Mouse (Mus musculus): Measurements from ENCODE around the gene Cyp2c55. TPM values are rescaled to one million over a fixed set of nuclear protein-coding genes. Genes with fewer than 3 reads are reported as not detected.

The Cyp2c55 gene
- 0.14 and 0.18 TPM in 2 replicates for polyA plus RNA-seq (2012; rRNA removed)

GRCm38 (mm10) chr19:39006715-39007114, at the start of gene Cyp2c55:
Cyp2c55 (plus strand) TSS chr19:39007019.

GRCm38 (mm10) chr19:39060719-39061118, 53.9 kb downstream of the Cyp2c55 start, which contains the start of gene Cyp2c65:
Cyp2c65 (plus strand) TSS chr19:39061015.

Other genes with a start within 250 kb of the Cyp2c55 start
- 14.1 and 15.2 TPM in 2 replicates for gene Noc3l, start 187.8 kb upstream of the Cyp2c55 start, polyA plus RNA-seq (2012; rRNA removed)
- 9.3 and 10.5 TPM in 2 replicates for gene Tbc1d12, start 170.4 kb upstream of the Cyp2c55 start, polyA plus RNA-seq (2012; rRNA removed)
- 15.9 and 18.9 TPM in 2 replicates for gene Hells, start 76.1 kb upstream of the Cyp2c55 start, polyA plus RNA-seq (2012; rRNA removed)
- gene Cyp2c65, start 54.0 kb downstream of the Cyp2c55 start, polyA plus RNA-seq (2012; rRNA removed) = 0.06 and 0.13 TPM in 2 replicates
- not detected in 2 replicates for gene Cyp2c66, start 106.9 kb downstream of the Cyp2c55 start, polyA plus RNA-seq (2012; rRNA removed)

All from central nervous system, embryonic 14 days (tissue).